Comparison of ENCODE assay signal across 11 mouse cellular contexts in the genomic region with DNA sequence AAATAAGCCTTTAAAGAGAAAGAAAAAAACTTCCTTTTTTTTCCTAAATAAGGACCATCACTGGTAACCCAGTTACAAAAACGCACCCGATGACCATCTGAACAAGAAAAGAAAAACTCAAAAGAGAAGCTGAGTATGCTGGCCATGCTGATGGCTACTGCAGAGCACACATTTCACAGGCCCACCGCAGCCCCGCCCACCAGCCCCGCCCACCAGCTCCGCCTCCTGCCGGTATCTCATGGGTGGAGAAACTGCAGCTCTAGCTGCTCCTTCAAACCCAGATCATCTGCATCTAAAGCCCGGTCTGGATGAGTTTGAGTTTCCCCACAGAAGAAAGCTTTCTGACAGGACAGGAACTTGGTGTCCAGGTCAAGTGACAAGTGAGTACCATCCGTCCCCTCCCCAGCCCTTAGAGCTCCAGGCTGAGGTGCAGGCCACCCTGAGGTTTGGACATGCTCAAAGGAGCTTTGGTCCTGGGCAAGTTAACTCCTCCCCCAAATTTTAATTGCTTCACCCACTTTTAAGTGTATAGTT. TPM values are rescaled to one million over a fixed set of nuclear protein-coding genes. Genes with fewer than 3 reads are reported as not detected.
DNase-seq lines count a peak whose midpoint lies in the region; ATAC-seq and TF ChIP-seq lines count a peak whose summit lies in the region.
"Had no signal": no experiment of that assay in that cellular context is flagged by ENCODE, and none has a peak within 500 bp of the region (broad histone marks: within the 10 kb centered on the region; RNA-seq: fewer than 3 reads in every experiment).

No protein-coding gene starts in this region.

- H3K27me3 ChIP-seq in forebrain, embryonic 16.5 days (replicated peaks; ENCODE audit: control insufficient read depth, insufficient read depth, low read length): no peaks in the 10 kb centered on the region
- H3K27me3 ChIP-seq in forebrain, postnatal 0 days (ENCODE audit: insufficient read depth, low read length): no peaks in the 10 kb centered on the region
- H3K27me3 ChIP-seq in lung, embryonic 14.5 days (ENCODE audit: insufficient read depth, low read length): no peaks in the 10 kb centered on the region
- H3K27me3 ChIP-seq in limb, embryonic 11.5 days (ENCODE audit: control insufficient read depth, insufficient read depth, low read length): no peaks in the 10 kb centered on the region
- H3K27me3 ChIP-seq: hindbrain, embryonic 15.5 days; midbrain, embryonic 12.5 days had no signal

- H3K9me3 ChIP-seq in forebrain, embryonic 16.5 days (ENCODE audit: control insufficient read depth, low read length): no peaks in the 10 kb centered on the region
- H3K9me3 ChIP-seq in forebrain, postnatal 0 days (ENCODE audit: low read length): no peaks in the 10 kb centered on the region
- H3K9me3 ChIP-seq in lung, embryonic 14.5 days (ENCODE audit: low read depth, low read length): no peaks in the 10 kb centered on the region
- no peaks in the 10 kb centered on the region for H3K9me3 ChIP-seq in limb, embryonic 11.5 days (ENCODE audit: control insufficient read depth, low read length)
- H3K9me3 ChIP-seq: hindbrain, embryonic 15.5 days; midbrain, embryonic 12.5 days had no signal

- no peak overlapping the region for H3K4me2 ChIP-seq in forebrain, embryonic 16.5 days (ENCODE audit: low read length)
- H3K4me2 ChIP-seq in forebrain, postnatal 0 days (ENCODE audit: low read depth): no peak overlapping the region
- H3K4me2 ChIP-seq in lung, embryonic 14.5 days: no peak overlapping the region
- no peak overlapping the region for H3K4me2 ChIP-seq in limb, embryonic 11.5 days (ENCODE audit: low read depth, severe bottlenecking)
- H3K4me2 ChIP-seq: hindbrain, embryonic 15.5 days; midbrain, embryonic 12.5 days had no signal

- DNase-seq in forebrain, postnatal 0 days: no peak
- DNase-seq in lung, embryonic 14.5 days: peak; percentile 38
- no peak for DNase-seq in lung, adult 2 months
- peak; percentile 52 for DNase-seq in ES-CJ7 (ENCODE audit: low read depth, low spot score)
- peak; percentile 50 for DNase-seq in limb, embryonic 11.5 days (ENCODE audit: low spot score)
- no peak for DNase-seq in MN1 (ENCODE audit: low spot score)
- DNase-seq in frontal cortex, postnatal 10 days (ENCODE audit: low spot score in 2 of 2): no peak
- DNase-seq: right cerebral cortex, postnatal 4 days had no signal

- H3K9ac ChIP-seq in forebrain, embryonic 16.5 days (replicated peaks; ENCODE audit: low read depth, low read length): no peak overlapping the region
- no peak overlapping the region for H3K9ac ChIP-seq in forebrain, postnatal 0 days
- H3K9ac ChIP-seq in lung, embryonic 14.5 days: no peak overlapping the region
- no peak overlapping the region for H3K9ac ChIP-seq in limb, embryonic 11.5 days (ENCODE audit: low read length)
- H3K9ac ChIP-seq: hindbrain, embryonic 15.5 days; midbrain, embryonic 12.5 days had no signal

- WGBS in forebrain, embryonic 16.5 days: 31% methylated on average over 9 of the region's 9 CpGs
- 31% methylated on average over 9 of the region's 9 CpGs for whole genome bisulfite sequencing in forebrain, postnatal 0 days
- 27% methylated on average over 9 of the region's 9 CpGs for WGBS in lung, embryonic 14.5 days
- 32% methylated on average over 9 of the region's 9 CpGs for WGBS in lung, adult 2 months
- 23% methylated on average over 9 of the region's 9 CpGs for WGBS in limb, embryonic 11.5 days

- no peaks in the 10 kb centered on the region for H3K4me1 ChIP-seq in forebrain, embryonic 16.5 days (replicated peaks; ENCODE audit: control insufficient read depth, insufficient read depth, low read length)
- H3K4me1 ChIP-seq in forebrain, postnatal 0 days (ENCODE audit: insufficient read depth): no peaks in the 10 kb centered on the region; the same call in 1 of the 2 replicates
- H3K4me1 ChIP-seq in lung, embryonic 14.5 days (ENCODE audit: insufficient read depth): peaks cover 20% of the 10 kb centered on the region
- peaks cover 17% of the 10 kb centered on the region for H3K4me1 ChIP-seq in lung, adult 2 months (ENCODE audit: control insufficient read depth, insufficient read depth, low read length)
- H3K4me1 ChIP-seq in limb, embryonic 11.5 days (ENCODE audit: control insufficient read depth, insufficient read depth, low read length): peaks cover 9% of the 10 kb centered on the region; the same call in 1 of the 2 replicates

- no peak overlapping the region for H3K27ac ChIP-seq in forebrain, embryonic 16.5 days (ENCODE audit: low read length)
- H3K27ac ChIP-seq in forebrain, postnatal 0 days (ENCODE audit: low read depth, low read length): no peak overlapping the region
- peak overlapping the region; percentile 3; the same call in 1 of the 2 replicates for H3K27ac ChIP-seq in lung, embryonic 14.5 days (ENCODE audit: low read depth)
- no peak overlapping the region for H3K27ac ChIP-seq in limb, embryonic 11.5 days (replicated peaks; ENCODE audit: low read depth, low read length)
- H3K27ac ChIP-seq: hindbrain, embryonic 15.5 days; midbrain, embryonic 12.5 days had no signal

- no peak for TF ChIP-seq POLR2A in lung, adult 2 months (IDR thresholded peaks at IDR 0.05; ENCODE audit: borderline replicate concordance, extremely low read depth, low read depth, low read length)

- no peak for TF ChIP-seq CTCF in forebrain, postnatal 0 days (IDR thresholded peaks at IDR 0.05; ENCODE audit: low read depth)
- TF ChIP-seq CTCF in lung, embryonic 14.5 days (IDR thresholded peaks at IDR 0.05; ENCODE audit: low read depth): no peak
- TF ChIP-seq CTCF in lung, adult 2 months (IDR thresholded peaks at IDR 0.05; ENCODE audit: insufficient read depth, low read length): no peak

- ATAC-seq in forebrain, embryonic 16.5 days: 0 out of 2 replicates have a peak, but pooled peaks have one; percentile 29
- no peak for ATAC-seq in forebrain, postnatal 0 days
- ATAC-seq in lung, embryonic 14.5 days (ENCODE audit: insufficient read depth): no peak
- ATAC-seq in limb, embryonic 11.5 days (ENCODE audit: insufficient number of reproducible peaks, low FRiP score, low TSS enrichment, low read depth): no peak

- H3K36me3 ChIP-seq in forebrain, embryonic 16.5 days (ENCODE audit: control insufficient read depth, insufficient read depth): no peaks in the 10 kb centered on the region
- no peaks in the 10 kb centered on the region for H3K36me3 ChIP-seq in forebrain, postnatal 0 days (ENCODE audit: insufficient read depth)
- no peaks in the 10 kb centered on the region for H3K36me3 ChIP-seq in lung, embryonic 14.5 days (ENCODE audit: insufficient read depth)
- H3K36me3 ChIP-seq in limb, embryonic 11.5 days (ENCODE audit: control insufficient read depth, insufficient read depth, low read length): no peaks in the 10 kb centered on the region
- H3K36me3 ChIP-seq: hindbrain, embryonic 15.5 days; midbrain, embryonic 12.5 days had no signal

- no peak overlapping the region for H3K4me3 ChIP-seq in forebrain, embryonic 16.5 days (replicated peaks; ENCODE audit: low read length)
- no peak overlapping the region for H3K4me3 ChIP-seq in forebrain, postnatal 0 days (ENCODE audit: low read depth, low read length)
- no peak overlapping the region for H3K4me3 ChIP-seq in lung, embryonic 14.5 days (ENCODE audit: low read depth, low read length)
- H3K4me3 ChIP-seq in lung, adult 2 months (replicated peaks; ENCODE audit: extremely low read depth, low read depth, low read length): no peak overlapping the region
- no peak overlapping the region for H3K4me3 ChIP-seq in limb, embryonic 11.5 days (ENCODE audit: low read depth, low read length)
- H3K4me3 ChIP-seq: hindbrain, embryonic 15.5 days; midbrain, embryonic 12.5 days had no signal

RNA-seq across cellular contexts. Expression of gene Apbb2, which starts 16.2 kb away (rescaled TPM):
- 92.2 and 99.1 TPM in 2 replicates for polyA plus RNA-seq in forebrain, embryonic 16.5 days (2015; fragmentation: Nextera tagmentation; extraction: Ambion mirVana)
- 54.5 and 64.6 TPM in 2 replicates for total RNA-seq in forebrain, postnatal 0 days (2014; rRNA removed)
- 56.2 and 77.2 TPM in 2 replicates for polyA plus RNA-seq in forebrain, postnatal 0 days (2015; fragmentation: Nextera tagmentation; extraction: Ambion mirVana)
- polyA plus RNA-seq in lung, embryonic 14.5 days (2014; fragmentation: Nextera tagmentation; extraction: Ambion mirVana): 49.8 and 54.6 TPM in 2 replicates
- 11.7 and 24.6 TPM in 2 replicates for polyA plus RNA-seq in lung, adult 2 months (2012; rRNA removed)
- 37.9 and 38.5 TPM in 2 replicates for polyA plus RNA-seq in limb, embryonic 11.5 days (2014; fragmentation: Nextera tagmentation; extraction: Ambion mirVana)

Comparison
In these comparisons a context has a peak if more than half of its experiments do, and no peak if none do; other contexts are left out.
1. DNase-seq: peak in lung, embryonic 14.5 days (single experiment), ES-CJ7 (single experiment) and limb, embryonic 11.5 days (single experiment); none in forebrain, postnatal 0 days (single experiment), lung, adult 2 months (single experiment), MN1 (single experiment) and frontal cortex, postnatal 10 days (0 of 2).